Mouse (Mus musculus): Measurements from ENCODE around the gene Btg4. TPM values are rescaled to one million over a fixed set of nuclear protein-coding genes. Genes with fewer than 3 reads are reported as not detected.

Btg4 gene
- polyA plus RNA-seq, 1 experiment from 2014 or later = not detected

DNA sequence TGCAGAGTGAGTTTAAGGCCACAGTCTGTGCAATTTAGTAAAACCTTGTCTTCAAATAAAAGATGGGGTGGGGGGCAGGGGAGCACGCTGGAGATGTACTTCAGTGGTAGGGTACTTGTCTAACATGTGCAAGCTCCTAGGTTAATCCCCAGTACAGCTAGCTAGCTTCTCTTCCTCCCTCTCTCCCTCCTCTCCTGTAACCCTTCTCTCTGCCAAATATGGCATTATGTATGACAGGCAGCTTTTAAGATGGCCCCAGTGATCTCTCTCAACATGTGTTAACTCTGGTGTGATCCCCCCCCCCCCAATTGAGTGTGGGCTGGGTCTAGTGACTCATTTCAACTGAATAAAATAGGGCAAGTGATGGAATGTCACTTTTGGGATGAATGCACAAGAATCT, 82.7 kb downstream of the Btg4 start:
- Histone ChIP-seq H3K4me1 (replicated peaks; ENCODE audit: control insufficient read depth, insufficient read depth) (no peaks in the 10 kb centered on the region), H3K9ac (ENCODE audit: low read length) (no peak overlapping the region), H3K9me3 (ENCODE audit: control insufficient read depth, low read length) (no peaks in the 10 kb centered on the region), H3K4me3 (ENCODE audit: low read depth, low read length) (no peak overlapping the region), H3K27me3 (ENCODE audit: control insufficient read depth, insufficient read depth, low read length) (no peaks in the 10 kb centered on the region), H3K36me3 (ENCODE audit: control insufficient read depth, insufficient read depth, low read length) (no peaks in the 10 kb centered on the region), H3K27ac (replicated peaks) (no peak overlapping the region), H3K4me2 (replicated peaks; ENCODE audit: low read depth) (no peak overlapping the region)
- ATAC-seq (ENCODE audit: low FRiP score, low TSS enrichment) (no peak), DNase-seq (ENCODE audit: low spot score) (no peak)
- no peak for TF ChIP-seq CTCF (IDR thresholded peaks at IDR 0.05; ENCODE audit: low read depth)
- TF ChIP-seq EP300 (optimal IDR thresholded peaks at IDR 0.05) = no peak
- 86% methylated on average over 1 of the region's 1 CpGs for WGBS

DNA sequence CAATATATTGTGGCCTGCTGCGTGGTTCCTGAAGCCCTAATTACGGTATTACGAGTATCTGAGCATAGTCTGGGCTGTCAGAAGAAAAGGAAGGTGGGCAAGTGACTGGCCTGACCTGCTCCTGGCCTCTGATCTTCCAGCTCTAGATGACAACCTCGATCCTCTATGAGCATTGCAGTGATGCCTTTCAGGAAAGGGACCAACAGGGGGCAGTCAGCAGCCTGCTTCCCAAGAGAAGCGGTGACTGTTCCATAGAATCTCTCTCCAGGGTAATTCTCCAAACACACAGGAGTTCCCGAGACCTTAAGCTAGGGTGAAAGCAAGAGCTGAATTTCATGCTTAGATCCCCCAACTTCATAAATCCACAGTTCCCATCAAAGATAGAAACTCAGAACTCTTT, 83.5 kb downstream of the Btg4 start:
- Histone ChIP-seq H3K4me1 (replicated peaks; ENCODE audit: control insufficient read depth, insufficient read depth) (no peaks in the 10 kb centered on the region), H3K36me3 (ENCODE audit: control insufficient read depth, insufficient read depth, low read length) (no peaks in the 10 kb centered on the region), H3K4me2 (replicated peaks; ENCODE audit: low read depth) (no peak overlapping the region), H3K9me3 (ENCODE audit: control insufficient read depth, low read length) (no peaks in the 10 kb centered on the region), H3K27me3 (ENCODE audit: control insufficient read depth, insufficient read depth, low read length) (no peaks in the 10 kb centered on the region), H3K9ac (ENCODE audit: low read length) (no peak overlapping the region), H3K27ac (replicated peaks) (no peak overlapping the region), H3K4me3 (ENCODE audit: low read depth, low read length) (no peak overlapping the region)
- no peak for TF ChIP-seq EP300 (optimal IDR thresholded peaks at IDR 0.05)
- TF ChIP-seq CTCF (IDR thresholded peaks at IDR 0.05; ENCODE audit: low read depth) = peak; percentile 44
- WGBS = 72% methylated on average over 6 of the region's 6 CpGs
- no peak for DNase-seq (ENCODE audit: low spot score)
- ATAC-seq (ENCODE audit: low FRiP score, low TSS enrichment) = no peak

DNA sequence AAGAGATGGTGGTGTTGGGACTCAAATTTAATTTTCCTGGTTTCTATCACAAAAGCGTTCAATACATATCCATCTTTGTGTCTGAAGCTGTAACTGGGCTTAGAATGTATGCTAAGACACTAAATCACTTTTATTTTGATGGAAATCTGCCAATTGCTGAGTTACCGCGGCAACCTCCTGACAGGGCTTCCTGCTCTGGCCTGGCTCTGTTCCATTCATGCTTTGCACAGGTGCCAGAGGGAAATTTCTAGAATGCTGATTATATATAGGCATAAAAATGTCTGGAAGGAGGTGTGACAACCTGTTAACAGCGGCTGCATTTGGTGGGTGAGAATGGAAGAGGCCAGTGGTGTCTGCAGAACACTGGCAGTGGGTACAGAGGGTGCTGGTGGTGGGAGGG, 85.8 kb downstream of the Btg4 start:
- Histone ChIP-seq H3K27me3 (ENCODE audit: control insufficient read depth, insufficient read depth, low read length) (no peaks in the 10 kb centered on the region), H3K4me2 (replicated peaks; ENCODE audit: low read depth) (no peak overlapping the region), H3K27ac (replicated peaks) (no peak overlapping the region), H3K9ac (ENCODE audit: low read length) (no peak overlapping the region), H3K4me3 (ENCODE audit: low read depth, low read length) (no peak overlapping the region), H3K9me3 (ENCODE audit: control insufficient read depth, low read length) (no peaks in the 10 kb centered on the region), H3K4me1 (replicated peaks; ENCODE audit: control insufficient read depth, insufficient read depth) (no peaks in the 10 kb centered on the region), H3K36me3 (ENCODE audit: control insufficient read depth, insufficient read depth, low read length) (no peaks in the 10 kb centered on the region)
- TF ChIP-seq CTCF (IDR thresholded peaks at IDR 0.05; ENCODE audit: low read depth) (no peak), EP300 (optimal IDR thresholded peaks at IDR 0.05) (no peak)
- 50% methylated on average over 4 of the region's 4 CpGs for WGBS
- DNase-seq (ENCODE audit: low spot score) = no peak
- ATAC-seq (ENCODE audit: low FRiP score, low TSS enrichment) = no peak

DNA sequence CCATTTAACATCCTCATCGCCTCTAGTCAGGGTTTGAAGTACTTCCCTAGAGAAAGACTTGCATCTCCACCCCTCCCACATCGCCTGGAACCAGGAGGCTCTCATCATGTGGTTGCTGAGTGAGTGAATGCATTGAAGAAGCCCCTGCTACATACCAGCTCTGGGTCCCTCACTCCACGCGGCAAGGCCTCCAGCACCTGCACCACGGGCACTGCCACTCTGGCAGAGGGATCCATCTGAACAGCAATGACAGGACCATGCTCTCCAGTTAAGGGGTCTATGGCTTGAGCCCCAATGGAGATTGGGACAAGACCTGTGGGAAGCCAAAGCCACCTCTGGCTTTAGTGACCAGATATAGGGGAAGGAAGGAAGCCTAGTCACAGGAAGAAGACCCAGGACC, 86.6 kb downstream of the Btg4 start:
- Histone ChIP-seq H3K27ac (replicated peaks) (no peak overlapping the region), H3K4me1 (replicated peaks; ENCODE audit: control insufficient read depth, insufficient read depth) (no peaks in the 10 kb centered on the region), H3K9me3 (ENCODE audit: control insufficient read depth, low read length) (no peaks in the 10 kb centered on the region), H3K27me3 (ENCODE audit: control insufficient read depth, insufficient read depth, low read length) (no peaks in the 10 kb centered on the region), H3K9ac (ENCODE audit: low read length) (no peak overlapping the region), H3K4me3 (ENCODE audit: low read depth, low read length) (no peak overlapping the region), H3K36me3 (ENCODE audit: control insufficient read depth, insufficient read depth, low read length) (no peaks in the 10 kb centered on the region), H3K4me2 (replicated peaks; ENCODE audit: low read depth) (no peak overlapping the region)
- ATAC-seq (ENCODE audit: low FRiP score, low TSS enrichment) (no peak), DNase-seq (ENCODE audit: low spot score) (no peak)
- 85% methylated on average over 5 of the region's 5 CpGs for WGBS
- TF ChIP-seq EP300 (optimal IDR thresholded peaks at IDR 0.05) = no peak
- TF ChIP-seq CTCF (IDR thresholded peaks at IDR 0.05; ENCODE audit: low read depth) = no peak

DNA sequence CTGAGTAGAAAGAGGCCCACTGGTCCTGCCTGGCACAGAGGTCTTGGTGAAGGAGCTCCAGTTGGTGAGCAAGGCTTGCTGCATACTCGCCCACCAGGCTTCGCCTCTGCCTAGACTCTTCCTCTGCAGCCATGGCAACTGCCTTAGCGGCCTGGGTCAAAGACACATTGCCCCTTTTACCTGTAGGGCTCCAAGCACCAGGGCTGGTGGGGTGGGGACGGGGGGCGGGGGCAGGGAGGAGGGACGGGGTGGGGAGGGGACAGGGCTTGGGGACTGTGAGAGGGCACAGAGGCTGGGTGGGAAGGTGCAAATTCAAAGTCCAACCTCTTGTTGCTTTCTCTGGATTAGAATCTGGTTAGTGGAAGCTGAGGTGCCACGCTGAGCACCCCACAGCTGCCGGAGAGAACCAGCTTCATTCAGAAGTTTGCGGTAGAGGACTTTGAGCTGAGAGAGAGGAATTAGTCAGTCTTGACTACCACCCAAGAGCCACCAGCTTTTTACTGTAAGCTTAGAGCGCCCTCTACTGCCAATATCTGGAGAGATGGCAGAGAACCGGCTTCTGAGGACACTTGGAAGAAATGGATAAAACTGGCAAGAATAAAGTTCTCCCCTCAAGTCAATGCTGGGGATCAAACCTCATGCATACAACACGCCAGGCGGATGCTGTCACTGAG, 91.5 kb downstream of the Btg4 start:
- no peaks in the 10 kb centered on the region for H3K9me3 ChIP-seq (ENCODE audit: control insufficient read depth, low read length)
- H3K4me2 ChIP-seq (replicated peaks; ENCODE audit: low read depth) = no peak overlapping the region; the same call in 1 of the 2 replicates
- no peak overlapping the region for H3K9ac ChIP-seq (ENCODE audit: low read length)
- ATAC-seq (ENCODE audit: low FRiP score, low TSS enrichment) = peak; percentile 78
- no peaks in the 10 kb centered on the region for H3K4me1 ChIP-seq (replicated peaks; ENCODE audit: control insufficient read depth, insufficient read depth)
- 16% methylated on average over 13 of the region's 13 CpGs for WGBS
- no peaks in the 10 kb centered on the region for H3K36me3 ChIP-seq (ENCODE audit: control insufficient read depth, insufficient read depth, low read length)
- H3K4me3 ChIP-seq (ENCODE audit: low read depth, low read length) = no peak overlapping the region
- TF ChIP-seq CTCF (IDR thresholded peaks at IDR 0.05; ENCODE audit: low read depth) = peak; percentile 90
- TF ChIP-seq EP300 (optimal IDR thresholded peaks at IDR 0.05) = no peak
- H3K27me3 ChIP-seq (ENCODE audit: control insufficient read depth, insufficient read depth, low read length) = no peaks in the 10 kb centered on the region
- H3K27ac ChIP-seq (replicated peaks) = no peak overlapping the region
- DNase-seq (ENCODE audit: low spot score) = peak; percentile 78

DNA sequence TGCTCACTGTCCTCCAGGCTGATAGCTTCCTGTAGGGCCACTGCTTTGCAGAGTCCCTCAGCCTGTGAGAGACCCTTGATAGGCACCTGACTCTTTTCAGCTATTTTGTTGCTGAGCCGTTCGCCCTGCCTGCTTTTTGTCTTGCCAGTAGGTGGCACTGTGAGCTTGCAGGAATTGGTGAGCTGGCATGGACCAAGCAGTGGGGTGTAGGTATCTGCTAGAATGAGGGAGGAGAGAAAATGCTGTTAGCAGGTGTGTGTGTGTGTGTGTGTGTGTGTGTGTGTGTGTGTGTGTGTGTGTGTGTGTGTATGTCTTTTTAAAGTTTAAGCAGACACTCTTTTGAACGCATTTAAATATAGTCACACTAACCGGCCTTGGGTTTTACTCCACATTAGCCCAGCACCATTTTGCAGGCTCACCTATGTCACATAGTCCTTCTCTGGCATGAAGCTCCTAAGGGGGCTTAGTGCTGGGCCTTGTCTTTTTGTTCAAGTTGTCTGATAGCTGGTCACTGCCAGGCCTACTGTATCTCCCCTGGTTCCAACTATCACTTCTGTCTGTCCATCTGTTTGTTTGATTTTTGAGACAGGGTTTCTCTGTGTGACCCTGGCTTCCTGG, 101.2 kb downstream of the Btg4 start:
- TF ChIP-seq EP300 (optimal IDR thresholded peaks at IDR 0.05) = no peak
- peak; percentile 99 for TF ChIP-seq CTCF (IDR thresholded peaks at IDR 0.05; ENCODE audit: low read depth)
- Histone ChIP-seq H3K4me1 (replicated peaks; ENCODE audit: control insufficient read depth, insufficient read depth) (no peaks in the 10 kb centered on the region), H3K36me3 (ENCODE audit: control insufficient read depth, insufficient read depth, low read length) (no peaks in the 10 kb centered on the region), H3K4me3 (ENCODE audit: low read depth, low read length) (no peak overlapping the region), H3K27me3 (ENCODE audit: control insufficient read depth, insufficient read depth, low read length) (no peaks in the 10 kb centered on the region), H3K27ac (replicated peaks) (no peak overlapping the region), H3K9me3 (ENCODE audit: control insufficient read depth, low read length) (no peaks in the 10 kb centered on the region), H3K9ac (ENCODE audit: low read length) (no peak overlapping the region), H3K4me2 (replicated peaks; ENCODE audit: low read depth) (no peak overlapping the region)
- ATAC-seq (ENCODE audit: low FRiP score, low TSS enrichment) = peak; percentile 66
- peak; percentile 83 for DNase-seq (ENCODE audit: low spot score)
- 16% methylated on average over 4 of the region's 4 CpGs for WGBS
